Mouse (Mus musculus) MEL-GATA-1-ER (cell line): ENCODE results near the gene Scn4a.
"Not testable (repeated sequence)": the region's sequence is repeated elsewhere in the genome, so short reads cannot be mapped to it uniquely, and the experiment has no call there.

ENCODE experiments used
- DNase-seq: peaks from one replicate; pipeline ENCODE4 v3.0.0-alpha.2; 2012; ENCODE audit warnings: low read depth; ENCODE audit errors: extremely low read depth

The Scn4a gene

GRCm38 (mm10) chr11:106353188-106353587, at the start of gene Scn4a:
Scn4a (minus strand) TSS chr11:106353288.
- no peak for DNase-seq

- no peak for DNase-seq
Observed at GRCm38 (mm10) chr11:106398481-106398880, 45.4 kb upstream of the Scn4a start.

GRCm38 (mm10) chr11:106397656-106398055, 44.6 kb upstream of the Scn4a start:
- no peak for DNase-seq

GRCm38 (mm10) chr11:106394055-106394454, 41.0 kb upstream of the Scn4a start:
- DNase-seq: not testable (repeated sequence)

GRCm38 (mm10) chr11:106393331-106393616, 40.2 kb upstream of the Scn4a start:
- DNase-seq: no peak

GRCm38 (mm10) chr11:106392597-106393330, 39.7 kb upstream of the Scn4a start:
- DNase-seq: no peak

GRCm38 (mm10) chr11:106391546-106392188, 38.6 kb upstream of the Scn4a start:
- DNase-seq: peak; percentile 49

GRCm38 (mm10) chr11:106390757-106391156, 37.7 kb upstream of the Scn4a start:
- DNase-seq: no peak

GRCm38 (mm10) chr11:106389611-106390010, 36.5 kb upstream of the Scn4a start:
- DNase-seq: no peak

GRCm38 (mm10) chr11:106387791-106388216, 34.7 kb upstream of the Scn4a start, which contains the start of gene Icam2:
Icam2 (minus strand) TSS chr11:106388075.
- DNase-seq: peak; percentile 78

GRCm38 (mm10) chr11:106387020-106387419, 33.9 kb upstream of the Scn4a start:
- peak; percentile 62 for DNase-seq

- no peak for DNase-seq
Observed at GRCm38 (mm10) chr11:106386409-106386808, 33.3 kb upstream of the Scn4a start.

- DNase-seq: no peak
Observed at GRCm38 (mm10) chr11:106383051-106383790, 30.1 kb upstream of the Scn4a start.

GRCm38 (mm10) chr11:106382424-106382823, 29.3 kb upstream of the Scn4a start:
- DNase-seq: peak; percentile 87

GRCm38 (mm10) chr11:106381883-106382282, 28.8 kb upstream of the Scn4a start:
- no peak for DNase-seq

- DNase-seq: peak; percentile 33
Observed at GRCm38 (mm10) chr11:106381011-106381410, 27.9 kb upstream of the Scn4a start.

- no peak for DNase-seq
Observed at GRCm38 (mm10) chr11:106374979-106375378, 21.9 kb upstream of the Scn4a start.

- DNase-seq: no peak
Observed at GRCm38 (mm10) chr11:106374559-106374958, 21.5 kb upstream of the Scn4a start.

GRCm38 (mm10) chr11:106373998-106374397, 20.9 kb upstream of the Scn4a start:
- no peak for DNase-seq

- peak; percentile 49 for DNase-seq
Observed at GRCm38 (mm10) chr11:106366316-106366715, 13.2 kb upstream of the Scn4a start.

- DNase-seq: no peak
Observed at GRCm38 (mm10) chr11:106365366-106365765, 12.3 kb upstream of the Scn4a start, which contains the start of gene Prr29. Prr29 (plus strand) TSS chr11:106365472.

GRCm38 (mm10) chr11:106364712-106365111, 11.6 kb upstream of the Scn4a start:
- DNase-seq: no peak
